Mouse (Mus musculus): Measurements from ENCODE around the gene Cerkl. TPM values are rescaled to one million over a fixed set of nuclear protein-coding genes. Genes with fewer than 3 reads are reported as not detected.

Cerkl gene
- total and polyA plus RNA-seq, 3 experiments: 0.02 to 1.4 TPM; not detected in 1

- H3K4me1 ChIP-seq (ENCODE audit: insufficient read depth, low read depth, low read length): no peaks in the 10 kb centered on the region
- no peak for DNase-seq (ENCODE audit: low spot score)
- H3K9me3 ChIP-seq (replicated peaks): no peaks in the 10 kb centered on the region
- H3K27me3 ChIP-seq (ENCODE audit: insufficient read depth, low read length): no peaks in the 10 kb centered on the region
- peaks cover 81% of the 10 kb centered on the region for H3K36me3 ChIP-seq (replicated peaks)
- no peak for TF ChIP-seq CTCF (IDR thresholded peaks at IDR 0.05; ENCODE audit: low read depth, low read length)
- no peak for TF ChIP-seq GATA1 (IDR thresholded peaks at IDR 0.05; ENCODE audit: borderline replicate concordance, low read length)
- no peak for TF ChIP-seq TAL1 (conservative IDR thresholded peaks at IDR 0.05; ENCODE audit: low read depth, low read length)
- TF ChIP-seq GATA2 (IDR thresholded peaks at IDR 0.05; ENCODE audit: borderline replicate concordance, low read depth, low read length): no peak
- no peak for TF ChIP-seq POLR2AphosphoS5 (IDR thresholded peaks at IDR 0.05; ENCODE audit: insufficient replicate concordance, low read depth, low read length)
- no peak for ATAC-seq (ENCODE audit: extremely low read depth, insufficient number of reproducible peaks, low FRiP score, poor library complexity, severe bottlenecking)
- H3K4me3 ChIP-seq (ENCODE audit: low read depth, low read length): no peak overlapping the region
Measured at GRCm38 (mm10) chr2:79292431-79292830, 164.2 kb downstream of the Cerkl start.

GRCm38 (mm10) chr2:79291922-79292321 is 164.7 kb downstream of the Cerkl start:
- Histone ChIP-seq H3K4me1 (ENCODE audit: insufficient read depth, low read depth, low read length) (no peaks in the 10 kb centered on the region), H3K36me3 (replicated peaks) (peaks cover 81% of the 10 kb centered on the region), H3K4me3 (ENCODE audit: low read depth, low read length) (no peak overlapping the region), H3K9me3 (replicated peaks) (no peaks in the 10 kb centered on the region), H3K27me3 (ENCODE audit: insufficient read depth, low read length) (no peaks in the 10 kb centered on the region)
- ATAC-seq (ENCODE audit: extremely low read depth, insufficient number of reproducible peaks, low FRiP score, poor library complexity, severe bottlenecking) (no peak), DNase-seq (ENCODE audit: low spot score) (no peak)
- TF ChIP-seq POLR2AphosphoS5 (IDR thresholded peaks at IDR 0.05; ENCODE audit: insufficient replicate concordance, low read depth, low read length): no peak
- TF ChIP-seq GATA2 (IDR thresholded peaks at IDR 0.05; ENCODE audit: borderline replicate concordance, low read depth, low read length): no peak
- no peak for TF ChIP-seq TAL1 (conservative IDR thresholded peaks at IDR 0.05; ENCODE audit: low read depth, low read length)
- TF ChIP-seq CTCF (IDR thresholded peaks at IDR 0.05; ENCODE audit: low read depth, low read length): no peak
- no peak for TF ChIP-seq GATA1 (IDR thresholded peaks at IDR 0.05; ENCODE audit: borderline replicate concordance, low read length)

- Histone ChIP-seq H3K36me3 (replicated peaks) (peaks cover 80% of the 10 kb centered on the region), H3K27me3 (ENCODE audit: insufficient read depth, low read length) (no peaks in the 10 kb centered on the region), H3K4me3 (ENCODE audit: low read depth, low read length) (no peak overlapping the region), H3K4me1 (ENCODE audit: insufficient read depth, low read depth, low read length) (no peaks in the 10 kb centered on the region), H3K9me3 (replicated peaks) (no peaks in the 10 kb centered on the region)
- no peak for ATAC-seq (ENCODE audit: extremely low read depth, insufficient number of reproducible peaks, low FRiP score, poor library complexity, severe bottlenecking)
- no peak for DNase-seq (ENCODE audit: low spot score)
- TF ChIP-seq CTCF (IDR thresholded peaks at IDR 0.05; ENCODE audit: low read depth, low read length): no peak
- TF ChIP-seq GATA2 (IDR thresholded peaks at IDR 0.05; ENCODE audit: borderline replicate concordance, low read depth, low read length): no peak
- TF ChIP-seq GATA1 (IDR thresholded peaks at IDR 0.05; ENCODE audit: borderline replicate concordance, low read length): no peak
- no peak for TF ChIP-seq POLR2AphosphoS5 (IDR thresholded peaks at IDR 0.05; ENCODE audit: insufficient replicate concordance, low read depth, low read length)
- TF ChIP-seq TAL1 (conservative IDR thresholded peaks at IDR 0.05; ENCODE audit: low read depth, low read length): no peak
Measured at GRCm38 (mm10) chr2:79290149-79290548, 166.4 kb downstream of the Cerkl start.

- ATAC-seq (ENCODE audit: extremely low read depth, insufficient number of reproducible peaks, low FRiP score, poor library complexity, severe bottlenecking) (no peak), DNase-seq (ENCODE audit: low spot score) (no peak)
- no peaks in the 10 kb centered on the region for H3K27me3 ChIP-seq (ENCODE audit: insufficient read depth, low read length)
- H3K4me3 ChIP-seq (ENCODE audit: low read depth, low read length): no peak overlapping the region
- H3K9me3 ChIP-seq (replicated peaks): no peaks in the 10 kb centered on the region
- H3K4me1 ChIP-seq (ENCODE audit: insufficient read depth, low read depth, low read length): no peaks in the 10 kb centered on the region
- TF ChIP-seq CTCF (IDR thresholded peaks at IDR 0.05; ENCODE audit: low read depth, low read length) (no peak), TAL1 (conservative IDR thresholded peaks at IDR 0.05; ENCODE audit: low read depth, low read length) (no peak), GATA1 (IDR thresholded peaks at IDR 0.05; ENCODE audit: borderline replicate concordance, low read length) (no peak), GATA2 (IDR thresholded peaks at IDR 0.05; ENCODE audit: borderline replicate concordance, low read depth, low read length) (no peak), POLR2AphosphoS5 (IDR thresholded peaks at IDR 0.05; ENCODE audit: insufficient replicate concordance, low read depth, low read length) (no peak)
- peaks cover 81% of the 10 kb centered on the region for H3K36me3 ChIP-seq (replicated peaks)
Measured at GRCm38 (mm10) chr2:79284206-79284605, 172.4 kb downstream of the Cerkl start.

Other genes with a start within 250 kb of the Cerkl start
- gene Itga4, start 201.4 kb downstream of the Cerkl start, total RNA-seq (2014; fragmentation: Nextera tagmentation): 210 and 232 TPM in 2 replicates
- gene Itga4, start 201.4 kb downstream of the Cerkl start, total RNA-seq (2017): 108 and 111 TPM in 2 replicates
- gene Itga4, start 201.4 kb downstream of the Cerkl start, polyA plus RNA-seq (2012): 14.0 and 19.1 TPM in 2 replicates
- gene Neurod1, start within 50 bp of the Cerkl start, total RNA-seq (2014; fragmentation: Nextera tagmentation): not detected in 2 replicates
- 0.06 and 0.11 TPM in 2 replicates for gene Neurod1, start within 50 bp of the Cerkl start, total RNA-seq (2017)
- not detected in 2 replicates for gene Neurod1, start within 50 bp of the Cerkl start, polyA plus RNA-seq (2012)
- 52.1 and 62.8 TPM in 2 replicates for gene Itprid2, start 178.6 kb upstream of the Cerkl start, total RNA-seq (2014; fragmentation: Nextera tagmentation)
- 36.2 and 40.6 TPM in 2 replicates for gene Itprid2, start 178.6 kb upstream of the Cerkl start, total RNA-seq (2017)
- 12.5 and 15.2 TPM in 2 replicates for gene Itprid2, start 178.6 kb upstream of the Cerkl start, polyA plus RNA-seq (2012)

Data from G1E (cell line).